Comparison of ENCODE assay signal across 24 mouse cellular contexts in the genomic region with DNA sequence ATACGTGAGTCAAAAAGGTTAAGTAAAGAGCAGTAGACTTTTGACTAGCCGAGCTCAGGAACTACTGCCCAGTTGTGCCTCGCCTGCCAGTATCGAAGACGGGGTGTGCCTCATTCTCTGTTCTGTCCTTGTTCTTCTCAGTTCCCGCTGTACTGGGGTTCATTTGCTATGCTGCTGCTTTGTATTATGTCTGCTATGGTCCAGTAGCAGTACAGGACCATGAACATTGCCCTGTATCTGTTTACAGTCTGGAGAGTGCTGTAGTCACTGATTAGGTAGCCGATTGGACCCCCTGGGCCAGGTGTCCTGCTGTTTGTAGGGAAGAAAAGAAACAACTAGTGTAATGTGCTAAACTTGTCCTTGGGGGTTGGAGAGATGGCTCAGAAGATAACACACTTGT. TPM values are rescaled to one million over a fixed set of nuclear protein-coding genes. Genes with fewer than 3 reads are reported as not detected.
DNase-seq lines count a peak whose midpoint lies in the region; ATAC-seq and TF ChIP-seq lines count a peak whose summit lies in the region.
"Had no signal": no experiment of that assay in that cellular context is flagged by ENCODE, and none has a peak within 500 bp of the region (broad histone marks: within the 10 kb centered on the region; RNA-seq: fewer than 3 reads in every experiment).

No protein-coding gene starts in this region.

- H3K4me1 ChIP-seq in intestine, embryonic 16.5 days (ENCODE audit: control insufficient read depth, insufficient read depth, low read length) = no peaks in the 10 kb centered on the region; the same call in 1 of the 2 replicates
- H3K4me1 ChIP-seq in intestine, postnatal 0 days (replicated peaks; ENCODE audit: control insufficient read depth, insufficient read depth, low read length) = no peaks in the 10 kb centered on the region
- H3K4me1 ChIP-seq in liver, adult 2 months (ENCODE audit: control insufficient read depth, insufficient read depth, low read length) = no peaks in the 10 kb centered on the region; the same call in 1 of the 2 replicates
- peaks cover 2 to 3% of the 10 kb centered on the region in 2 experiments; a peak in 2 of 4 replicates for H3K4me1 ChIP-seq in liver, embryonic 14.5 days (replicated peaks; ENCODE audit: control insufficient read depth in 2 of 2, insufficient read depth in 2 of 2, low read length in 1 of 2)
- H3K4me1 ChIP-seq: embryonic facial prominence, embryonic 10.5 days; embryonic facial prominence, embryonic 15.5 days; forebrain, embryonic 12.5 days; hindbrain, embryonic 13.5 days; limb, embryonic 10.5 days; limb, embryonic 15.5 days; midbrain, embryonic 12.5 days; neural tube, embryonic 13.5 days had no signal

- no peak overlapping the region for H3K27ac ChIP-seq in intestine, embryonic 16.5 days (ENCODE audit: low read length)
- H3K27ac ChIP-seq in intestine, postnatal 0 days (ENCODE audit: low read depth, low read length) = no peak overlapping the region
- H3K27ac ChIP-seq in liver, adult 2 months (replicated peaks; ENCODE audit: insufficient read depth, low read depth, low read length) = no peak overlapping the region
- H3K27ac ChIP-seq in liver, embryonic 14.5 days = no peak overlapping the region
- H3K27ac ChIP-seq: embryonic facial prominence, embryonic 10.5 days; embryonic facial prominence, embryonic 15.5 days; forebrain, embryonic 12.5 days; hindbrain, embryonic 13.5 days; limb, embryonic 10.5 days; limb, embryonic 15.5 days; midbrain, embryonic 12.5 days; neural tube, embryonic 13.5 days had no signal

- no peaks in the 10 kb centered on the region for H3K36me3 ChIP-seq in intestine, embryonic 16.5 days (ENCODE audit: control insufficient read depth, insufficient read depth, low read length)
- no peaks in the 10 kb centered on the region for H3K36me3 ChIP-seq in intestine, postnatal 0 days (ENCODE audit: control insufficient read depth, insufficient read depth)
- no peaks in the 10 kb centered on the region for H3K36me3 ChIP-seq in liver, adult 2 months (ENCODE audit: control insufficient read depth, insufficient read depth, low read length)
- no peaks in the 10 kb centered on the region for H3K36me3 ChIP-seq in liver, embryonic 14.5 days (replicated peaks; ENCODE audit: control insufficient read depth, insufficient read depth, low read depth)
- H3K36me3 ChIP-seq: hindbrain, embryonic 13.5 days had no signal

- 94% methylated on average over 7 of the region's 7 CpGs for WGBS in intestine, embryonic 16.5 days
- 88% methylated on average over 7 of the region's 7 CpGs for WGBS in intestine, postnatal 0 days
- 28% methylated on average over 7 of the region's 7 CpGs for WGBS in liver, adult 2 months
- 75% methylated on average over 7 of the region's 7 CpGs for WGBS in liver, embryonic 14.5 days (ENCODE audit: insufficient replicate concordance)

- TF ChIP-seq POLR2A in liver, adult 2 months (IDR thresholded peaks at IDR 0.05; ENCODE audit: extremely low read depth, insufficient read depth, low read length) = no peak

- TF ChIP-seq CTCF in intestine, postnatal 0 days (IDR thresholded peaks at IDR 0.05; ENCODE audit: low read depth) = no peak
- TF ChIP-seq CTCF in liver, adult 2 months (IDR thresholded peaks at IDR 0.05; ENCODE audit: low read depth, low read length) = no peak
- no peak for TF ChIP-seq CTCF in liver, embryonic 14.5 days (IDR thresholded peaks at IDR 0.05; ENCODE audit: low read depth)

- H3K27me3 ChIP-seq in intestine, embryonic 16.5 days (replicated peaks; ENCODE audit: control insufficient read depth, insufficient read depth, low read length) = no peaks in the 10 kb centered on the region
- H3K27me3 ChIP-seq in intestine, postnatal 0 days (replicated peaks; ENCODE audit: control insufficient read depth, insufficient read depth, low read length) = no peaks in the 10 kb centered on the region
- no peaks in the 10 kb centered on the region for H3K27me3 ChIP-seq in liver, adult 2 months (ENCODE audit: control insufficient read depth, insufficient read depth, low read length)
- H3K27me3 ChIP-seq in liver, embryonic 14.5 days (ENCODE audit: control insufficient read depth, insufficient read depth, low read length) = no peaks in the 10 kb centered on the region
- H3K27me3 ChIP-seq: embryonic facial prominence, embryonic 15.5 days; forebrain, embryonic 12.5 days; hindbrain, embryonic 13.5 days; limb, embryonic 15.5 days; megakaryocyte, embryonic 14.5 days; midbrain, embryonic 12.5 days; neural tube, embryonic 13.5 days; Patski had no signal

- DNase-seq in liver, adult 2 months (ENCODE audit: extremely low read depth, low read depth, low spot score) = peak; percentile 54
- no peak for DNase-seq in liver
- no peak for DNase-seq in liver, embryonic 14.5 days (ENCODE audit: low read depth in 3 of 3, low spot score in 3 of 3)
- DNase-seq in right cerebral cortex, adult 18-20 months = no peak
- no peak for DNase-seq in layer of hippocampus, postnatal 36 days
- DNase-seq: adrenal gland, postnatal 10 days; cerebellum, adult 8-10 months; cerebellum, postnatal 25 days; forebrain, postnatal 0 days; lung, postnatal 4 days; thymus, adult 2 months; thymus, postnatal 36 days had no signal

- peaks cover 10% of the 10 kb centered on the region; the same call in 1 of the 2 replicates for H3K79me2 ChIP-seq in liver, adult 2 months (ENCODE audit: control insufficient read depth, insufficient read depth, low read length)

- no peaks in the 10 kb centered on the region for H3K9me3 ChIP-seq in intestine, embryonic 16.5 days (ENCODE audit: control insufficient read depth, low read length)
- no peaks in the 10 kb centered on the region for H3K9me3 ChIP-seq in intestine, postnatal 0 days (ENCODE audit: control insufficient read depth)
- no peaks in the 10 kb centered on the region for H3K9me3 ChIP-seq in liver, embryonic 14.5 days (ENCODE audit: control insufficient read depth, low read length)
- H3K9me3 ChIP-seq: embryonic facial prominence, embryonic 10.5 days; embryonic facial prominence, embryonic 15.5 days; forebrain, embryonic 12.5 days; hindbrain, embryonic 13.5 days; limb, embryonic 10.5 days; limb, embryonic 15.5 days; megakaryocyte, embryonic 14.5 days; midbrain, embryonic 12.5 days; neural tube, embryonic 13.5 days had no signal

- H3K9ac ChIP-seq in intestine, embryonic 16.5 days (ENCODE audit: low read depth, low read length) = no peak overlapping the region
- no peak overlapping the region for H3K9ac ChIP-seq in intestine, postnatal 0 days (ENCODE audit: low read depth, low read length)
- H3K9ac ChIP-seq in liver, adult 2 months (ENCODE audit: low read depth, low read length) = no peak overlapping the region
- H3K9ac ChIP-seq in liver, embryonic 14.5 days (replicated peaks) = no peak overlapping the region
- H3K9ac ChIP-seq: embryonic facial prominence, embryonic 15.5 days; forebrain, embryonic 12.5 days; forebrain, postnatal 0 days; hindbrain, embryonic 13.5 days; limb, embryonic 15.5 days; midbrain, embryonic 12.5 days; neural tube, embryonic 13.5 days had no signal

- peak; percentile 55; the same call in 1 of the 2 replicates for ATAC-seq in intestine, embryonic 16.5 days
- ATAC-seq in intestine, postnatal 0 days = no peak
- ATAC-seq in liver, embryonic 14.5 days (ENCODE audit: insufficient read depth) = peak; percentile 62
- ATAC-seq: forebrain, postnatal 0 days; Patski had no signal

- no peak for TF ChIP-seq EP300 in liver, embryonic 14.5 days (IDR thresholded peaks at IDR 0.05; ENCODE audit: low read depth)

- H3K4me3 ChIP-seq in intestine, embryonic 16.5 days (ENCODE audit: low read length) = no peak overlapping the region
- no peak overlapping the region for H3K4me3 ChIP-seq in intestine, postnatal 0 days (ENCODE audit: low read depth, low read length)
- H3K4me3 ChIP-seq in liver, adult 2 months (ENCODE audit: insufficient read depth, low read depth, low read length) = no peak overlapping the region
- H3K4me3 ChIP-seq in liver, embryonic 14.5 days (ENCODE audit: insufficient read depth in 1 of 2, low read depth in 2 of 2, low read length in 2 of 2) = no peak overlapping the region
- H3K4me3 ChIP-seq: embryonic facial prominence, embryonic 10.5 days; embryonic facial prominence, embryonic 15.5 days; forebrain, embryonic 12.5 days; hindbrain, embryonic 13.5 days; limb, embryonic 10.5 days; limb, embryonic 15.5 days; megakaryocyte, embryonic 14.5 days; midbrain, embryonic 12.5 days; neural tube, embryonic 13.5 days had no signal

- no peak overlapping the region for H3K4me2 ChIP-seq in intestine, embryonic 16.5 days (ENCODE audit: low read depth, low read length)
- H3K4me2 ChIP-seq in intestine, postnatal 0 days (replicated peaks; ENCODE audit: low read depth) = no peak overlapping the region
- no peak overlapping the region for H3K4me2 ChIP-seq in liver, embryonic 14.5 days (ENCODE audit: low read depth)
- H3K4me2 ChIP-seq: embryonic facial prominence, embryonic 15.5 days; forebrain, embryonic 12.5 days; hindbrain, embryonic 13.5 days; limb, embryonic 15.5 days; midbrain, embryonic 12.5 days; neural tube, embryonic 13.5 days had no signal

RNA-seq across cellular contexts. Expression of gene Zzz3, which starts 42.8 kb away (rescaled TPM):
- polyA plus RNA-seq in intestine, embryonic 16.5 days (2015; fragmentation: Nextera tagmentation; extraction: Ambion mirVana) = 30.7 and 31.6 TPM in 2 replicates
- polyA plus RNA-seq in intestine, postnatal 0 days (2015; fragmentation: Nextera tagmentation; extraction: Ambion mirVana) = 19.6 and 20.6 TPM in 2 replicates
- 17.6 and 21.1 TPM in 2 replicates for total RNA-seq in liver, adult 2 months (2014; rRNA removed)
- polyA plus RNA-seq in liver, adult 2 months (2012; rRNA removed) = 5.7 and 10.2 TPM in 2 replicates
- polyA plus RNA-seq in liver, embryonic 14.5 days (2012; rRNA removed) = 7.3 and 7.8 TPM in 2 replicates
- 17.0 and 19.1 TPM in 2 replicates for polyA plus RNA-seq in liver, embryonic 14.5 days (2014; fragmentation: Nextera tagmentation; extraction: Ambion mirVana)
- total RNA-seq in layer of hippocampus, postnatal 36 days (2021) = 10 to 100 TPM; 46.1 to 48.2 TPM
